Mouse (Mus musculus) testis, postnatal 14 days (tissue): ENCODE measurements around the gene Rpl41.
"Not testable (repeated sequence)": the region's sequence is repeated elsewhere in the genome, so short reads cannot be mapped to it uniquely, and the experiment has no call there.

ENCODE experiments used
- DNase-seq: peaks from one replicate; pipeline ENCODE4 v3.0.0; 2021; ENCODE audit warnings: low spot score

The Rpl41 gene

GRCm38 (mm10) chr10:128524111-128524731, 24.9 kb downstream of the Rpl41 start:
- no peak for DNase-seq

GRCm38 (mm10) chr10:128522351-128522750, 26.8 kb downstream of the Rpl41 start:
- DNase-seq = no peak

- no peak for DNase-seq
Measured at GRCm38 (mm10) chr10:128520591-128520990, 28.5 kb downstream of the Rpl41 start.

GRCm38 (mm10) chr10:128518833-128519232, 30.3 kb downstream of the Rpl41 start:
- DNase-seq = no peak

GRCm38 (mm10) chr10:128516677-128517076, 32.4 kb downstream of the Rpl41 start:
- no peak for DNase-seq

GRCm38 (mm10) chr10:128516029-128516428, 33.1 kb downstream of the Rpl41 start:
- no peak for DNase-seq

- no peak for DNase-seq
Measured at GRCm38 (mm10) chr10:128515044-128515443, 34.1 kb downstream of the Rpl41 start.

GRCm38 (mm10) chr10:128511761-128512160, 37.3 kb downstream of the Rpl41 start:
- DNase-seq = no peak

GRCm38 (mm10) chr10:128511189-128511588, 37.9 kb downstream of the Rpl41 start:
- no peak for DNase-seq

GRCm38 (mm10) chr10:128510301-128510700, 38.8 kb downstream of the Rpl41 start:
- DNase-seq = no peak

- no peak for DNase-seq
Measured at GRCm38 (mm10) chr10:128509831-128510230, 39.3 kb downstream of the Rpl41 start.

- DNase-seq = no peak
Measured at GRCm38 (mm10) chr10:128509203-128509602, 39.9 kb downstream of the Rpl41 start.

GRCm38 (mm10) chr10:128508260-128508659, 40.8 kb downstream of the Rpl41 start:
- DNase-seq = no peak

GRCm38 (mm10) chr10:128505974-128506373, 43.1 kb downstream of the Rpl41 start:
- DNase-seq = no peak

- not testable (repeated sequence) for DNase-seq
Measured at GRCm38 (mm10) chr10:128505371-128505667, 43.8 kb downstream of the Rpl41 start.

- DNase-seq = no peak
Measured at GRCm38 (mm10) chr10:128504641-128505370, 44.3 kb downstream of the Rpl41 start.

GRCm38 (mm10) chr10:128504012-128504411, 45.1 kb downstream of the Rpl41 start:
- no peak for DNase-seq

GRCm38 (mm10) chr10:128503532-128503931, 45.6 kb downstream of the Rpl41 start:
- DNase-seq = no peak

- no peak for DNase-seq
Measured at GRCm38 (mm10) chr10:128502341-128502740, 46.8 kb downstream of the Rpl41 start.

- no peak for DNase-seq
Measured at GRCm38 (mm10) chr10:128499116-128499671, 49.9 kb downstream of the Rpl41 start.

GRCm38 (mm10) chr10:128498590-128498989, 50.5 kb downstream of the Rpl41 start, which contains the start of gene Myl6b:
Myl6b (minus strand) TSS chr10:128498685.
- peak; percentile 95 for DNase-seq
